Mouse (Mus musculus) neural tube, embryonic 11.5 days (tissue): ENCODE data around the gene Atxn7l3. TPM values are rescaled to one million over a fixed set of nuclear protein-coding genes. Genes with fewer than 3 reads are reported as not detected.

Experiments
- ATAC-seq: fragments of 200-750 bp; cut with Nextera tagmentation; 2 replicates; pipeline ENCODE4 v1.8.0; 2017; ENCODE audit warnings: moderate number of reproducible peaks, mild to moderate bottlenecking, moderate TSS enrichment, moderate library complexity; ENCODE audit not compliant: insufficient read depth, low FRiP score, low TSS enrichment
- DNase-seq: peaks from one replicate; pipeline ENCODE4 v3.0.0-alpha.2; 2015; ENCODE audit warnings: low spot score
- H3K27ac ChIP-seq: fragments of 300-500 bp; sonication (generic); 2 replicates; pipeline ENCODE4 v1.5.1; 2014; ENCODE audit warnings: low read depth, mild to moderate bottlenecking, low read length
- H3K27me3 ChIP-seq: fragments of 300-500 bp; sonication (generic); 2 replicates; pipeline ENCODE4 v1.6.1; 2014; ENCODE audit warnings: mild to moderate bottlenecking, low read length, mixed read lengths; ENCODE audit not compliant: control insufficient read depth, insufficient read depth
- H3K36me3 ChIP-seq: fragments of 300-500 bp; sonication (generic); 2 replicates; pipeline ENCODE4 v1.6.1; 2014; ENCODE audit warnings: mild to moderate bottlenecking, low read length, moderate library complexity, mixed read lengths; ENCODE audit not compliant: control insufficient read depth, insufficient read depth
- H3K4me1 ChIP-seq: fragments of 300-500 bp; sonication (generic); 2 replicates; pipeline ENCODE4 v1.6.1; 2014; ENCODE audit warnings: low read length, mixed read lengths; ENCODE audit not compliant: control insufficient read depth, insufficient read depth
- H3K4me2 ChIP-seq: fragments of 300-500 bp; sonication (generic); 2 replicates; pipeline ENCODE4 v1.6.1; 2014; ENCODE audit warnings: low read depth, mild to moderate bottlenecking, moderate library complexity
- H3K4me3 ChIP-seq: fragments of 300-500 bp; sonication (generic); 2 replicates; pipeline ENCODE4 v1.5.1; 2014; ENCODE audit warnings: low read depth, low read length
- H3K9ac ChIP-seq: fragments of 300-500 bp; sonication (generic); 2 replicates; pipeline ENCODE4 v1.6.1; 2014; ENCODE audit warnings: mild to moderate bottlenecking, low read length
- H3K9me3 ChIP-seq: fragments of 300-500 bp; sonication (generic); 2 replicates; pipeline ENCODE4 v1.6.1; 2016; ENCODE audit warnings: low read length; ENCODE audit not compliant: control insufficient read depth
- WGBS: fragments of 180-500 bp; shearing (Covaris S2); extraction: QIAGEN DNeasy Blood & Tissue Kit; methylation state at CpG from one replicate; pipeline ENCODE4 v1.1.7; 2014; 5-methylcytosine and 5-hydroxymethylcytosine counted together
- polyA plus RNA-seq: library from polyadenylated mRNA; unstranded; fragments of >200 nt; fragmentation: Nextera tagmentation; extraction: Ambion mirVana; gene quantifications from 2 replicates; pipeline ENCODE4 v1.2.1, GENCODE M21; 2014

Gene Atxn7l3
- polyA plus RNA-seq, 1 experiment from 2014 or later: 20.0 TPM

- no peak overlapping the region for H3K4me3 ChIP-seq
- WGBS: 13% methylated on average over 11 of the region's 11 CpGs
- no peak overlapping the region for H3K27ac ChIP-seq
Observed at GRCm38 (mm10) chr11:102267480-102267879, 29.0 kb downstream of the Atxn7l3 start.

GRCm38 (mm10) chr11:102266631-102267355 lies 29.6 kb downstream of the Atxn7l3 start:
- WGBS: 90% methylated on average over 8 of the region's 8 CpGs
- Histone ChIP-seq H3K4me3 (no peak overlapping the region), H3K27me3 (no peaks in the 10 kb centered on the region), H3K4me2 (no peak overlapping the region), H3K36me3 (no peaks in the 10 kb centered on the region), H3K9me3 (no peaks in the 10 kb centered on the region), H3K27ac (no peak overlapping the region), H3K9ac (no peak overlapping the region), H3K4me1 (peaks cover 4% of the 10 kb centered on the region)
- DNase-seq (no peak), ATAC-seq (no peak)

More at GRCm38 (mm10) chr11:102267480-102267879, 29.0 kb downstream of the Atxn7l3 start:
- Histone ChIP-seq H3K9ac (no peak overlapping the region), H3K27me3 (no peaks in the 10 kb centered on the region), H3K9me3 (no peaks in the 10 kb centered on the region), H3K4me1 (peaks cover 4% of the 10 kb centered on the region), H3K4me2 (no peak overlapping the region), H3K36me3 (no peaks in the 10 kb centered on the region)
- DNase-seq (peak; percentile 75), ATAC-seq (no peak)

- H3K4me1 ChIP-seq: peaks cover 4% of the 10 kb centered on the region
- H3K9me3 ChIP-seq: no peaks in the 10 kb centered on the region
- no peaks in the 10 kb centered on the region for H3K36me3 ChIP-seq
- H3K27me3 ChIP-seq: no peaks in the 10 kb centered on the region
- WGBS: 65% methylated on average over 14 of the region's 14 CpGs
- no peak overlapping the region; the same call in 1 of the 2 replicates for H3K9ac ChIP-seq
- ATAC-seq (no peak), DNase-seq (no peak)
- H3K4me3 ChIP-seq: no peak overlapping the region
- no peak overlapping the region for H3K27ac ChIP-seq
- H3K4me2 ChIP-seq: no peak overlapping the region
Observed at GRCm38 (mm10) chr11:102265816-102266215, 30.6 kb downstream of the Atxn7l3 start.

GRCm38 (mm10) chr11:102263211-102263610 lies 33.2 kb downstream of the Atxn7l3 start:
- no peaks in the 10 kb centered on the region for H3K9me3 ChIP-seq
- DNase-seq: no peak
- no peak overlapping the region for H3K27ac ChIP-seq
- WGBS: 95% methylated on average over 7 of the region's 7 CpGs
- no peak overlapping the region for H3K4me2 ChIP-seq
- H3K4me3 ChIP-seq: no peak overlapping the region
- H3K4me1 ChIP-seq: peaks cover 4% of the 10 kb centered on the region
- no peak overlapping the region for H3K9ac ChIP-seq
- peaks cover 8% of the 10 kb centered on the region for H3K36me3 ChIP-seq
- ATAC-seq: no peak
- H3K27me3 ChIP-seq: no peaks in the 10 kb centered on the region

- no peak overlapping the region for H3K9ac ChIP-seq
- H3K27me3 ChIP-seq: no peaks in the 10 kb centered on the region
- H3K4me3 ChIP-seq: no peak overlapping the region
- no peaks in the 10 kb centered on the region for H3K4me1 ChIP-seq
- peaks cover 8% of the 10 kb centered on the region for H3K36me3 ChIP-seq
- WGBS: 86% methylated on average over 3 of the region's 3 CpGs
- H3K27ac ChIP-seq: no peak overlapping the region
- H3K9me3 ChIP-seq: no peaks in the 10 kb centered on the region
- DNase-seq (no peak), ATAC-seq (no peak)
- no peak overlapping the region for H3K4me2 ChIP-seq
Observed at GRCm38 (mm10) chr11:102258521-102258920, 37.9 kb downstream of the Atxn7l3 start.

- WGBS: 89% methylated on average over 6 of the region's 6 CpGs
- no peak overlapping the region for H3K27ac ChIP-seq
- ATAC-seq: no peak
- H3K4me2 ChIP-seq: no peak overlapping the region
- DNase-seq: no peak
- H3K27me3 ChIP-seq: no peaks in the 10 kb centered on the region
- peaks cover 8% of the 10 kb centered on the region for H3K36me3 ChIP-seq
- no peak overlapping the region for H3K4me3 ChIP-seq
- no peaks in the 10 kb centered on the region for H3K9me3 ChIP-seq
- H3K4me1 ChIP-seq: no peaks in the 10 kb centered on the region
- no peak overlapping the region for H3K9ac ChIP-seq
Observed at GRCm38 (mm10) chr11:102258095-102258494, 38.3 kb downstream of the Atxn7l3 start.

- 42% methylated on average over 9 of the region's 9 CpGs for WGBS
- DNase-seq (peak; percentile 41), ATAC-seq (no peak)
- no peaks in the 10 kb centered on the region for H3K27me3 ChIP-seq
- no peak overlapping the region for H3K4me3 ChIP-seq
- no peaks in the 10 kb centered on the region for H3K9me3 ChIP-seq
- no peak overlapping the region for H3K27ac ChIP-seq
- H3K4me2 ChIP-seq: no peak overlapping the region
- H3K4me1 ChIP-seq: no peaks in the 10 kb centered on the region
- peaks cover 8% of the 10 kb centered on the region for H3K36me3 ChIP-seq
- no peak overlapping the region for H3K9ac ChIP-seq
Observed at GRCm38 (mm10) chr11:102257514-102257913, 38.9 kb downstream of the Atxn7l3 start.

- Histone ChIP-seq H3K36me3 (peaks cover 2% of the 10 kb centered on the region; the same call in 1 of the 2 replicates), H3K4me3 (peak overlapping the region; percentile 80), H3K27me3 (no peaks in the 10 kb centered on the region), H3K4me1 (peaks cover 9% of the 10 kb centered on the region; the same call in 1 of the 2 replicates), H3K27ac (no peak overlapping the region), H3K4me2 (peak overlapping the region; percentile 78), H3K9ac (peak overlapping the region; percentile 71), H3K9me3 (no peaks in the 10 kb centered on the region)
- ATAC-seq (no peak), DNase-seq (no peak)
- WGBS: 14% methylated on average over 9 of the region's 9 CpGs
Observed at GRCm38 (mm10) chr11:102249351-102250090, 46.9 kb downstream of the Atxn7l3 start.
